Mouse (Mus musculus): ENCODE results near the gene Gm12216. TPM values are rescaled to one million over a fixed set of nuclear protein-coding genes. Genes with fewer than 3 reads are reported as not detected.

The Gm12216 gene
- polyA plus RNA-seq, 1 experiment from 2014 or later = 0.31 TPM

- Histone ChIP-seq H3K4me3 (peak within 1 kb of the TSS; percentile 74), H3K4me2 (peak within 1 kb of the TSS; percentile 97), H3K36me3 (no peaks in the 10 kb centered on the region), H3K4me1 (replicated peaks) (peaks cover 11% of the 10 kb centered on the region), H3K9ac (peak within 1 kb of the TSS; percentile 78), H3K27me3 (peaks cover 52% of the 10 kb centered on the region), H3K9me3 (no peaks in the 10 kb centered on the region), H3K27ac (no peak within 1 kb of the TSS)
- peak; percentile 91 for ATAC-seq (ENCODE audit: low FRiP score)
- WGBS = under 1% methylated on average over 37 of the region's 40 CpGs
These were observed 89.3 kb downstream of the Gm12216 start, which contains the start of gene Irf1 for GRCm38 (mm10) chr11:53769760-53770124. Gene Irf1, plus strand, starts transcription at chr11:53770014.

- Histone ChIP-seq H3K9me3 (no peaks in the 10 kb centered on the region), H3K27me3 (peaks cover 58% of the 10 kb centered on the region), H3K9ac (peak overlapping the region; percentile 78), H3K27ac (no peak overlapping the region), H3K4me3 (peak overlapping the region; percentile 74), H3K36me3 (no peaks in the 10 kb centered on the region), H3K4me1 (replicated peaks) (peaks cover 13% of the 10 kb centered on the region), H3K4me2 (peak overlapping the region; percentile 97)
- no peak for ATAC-seq (ENCODE audit: low FRiP score)
- WGBS = 65% methylated on average over 12 of the region's 12 CpGs
These were observed 89.9 kb downstream of the Gm12216 start for GRCm38 (mm10) chr11:53769185-53769576.

GRCm38 (mm10) chr11:53768422-53769184 is 90.5 kb downstream of the Gm12216 start:
- Histone ChIP-seq H3K9me3 (no peaks in the 10 kb centered on the region), H3K4me2 (no peak overlapping the region), H3K27me3 (peaks cover 63% of the 10 kb centered on the region), H3K27ac (no peak overlapping the region), H3K4me3 (no peak overlapping the region), H3K9ac (no peak overlapping the region), H3K36me3 (no peaks in the 10 kb centered on the region), H3K4me1 (replicated peaks) (peaks cover 18% of the 10 kb centered on the region)
- no peak for ATAC-seq (ENCODE audit: low FRiP score)
- 78% methylated on average over 13 of the region's 13 CpGs for WGBS

DNA sequence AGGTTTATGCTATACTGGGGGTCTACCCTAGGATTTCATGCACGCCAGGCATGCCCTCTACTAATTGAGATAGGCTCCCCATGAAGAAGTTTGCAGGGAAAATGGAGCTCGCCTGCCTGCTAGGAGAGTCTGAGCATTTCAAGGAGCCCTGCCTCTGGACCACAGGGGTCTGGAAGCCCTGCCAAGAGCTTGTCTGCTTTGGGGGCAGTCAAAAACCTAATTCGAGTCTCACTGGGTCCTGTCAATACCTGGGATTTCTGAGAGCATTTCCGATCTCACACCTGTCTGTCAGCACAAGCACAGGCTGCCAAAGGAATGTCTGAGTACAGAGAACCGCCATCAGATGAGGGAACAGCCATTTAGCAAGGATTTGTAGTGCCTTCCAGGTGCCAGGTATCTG is 94.5 kb downstream of the Gm12216 start:
- no peaks in the 10 kb centered on the region for H3K9me3 ChIP-seq
- H3K4me2 ChIP-seq = no peak overlapping the region
- H3K4me3 ChIP-seq = no peak overlapping the region
- H3K36me3 ChIP-seq = no peaks in the 10 kb centered on the region
- H3K27me3 ChIP-seq = peaks cover 83% of the 10 kb centered on the region
- no peak overlapping the region for H3K9ac ChIP-seq
- 39% methylated on average over 5 of the region's 5 CpGs for WGBS
- no peak for ATAC-seq (ENCODE audit: low FRiP score)
- peaks cover 37% of the 10 kb centered on the region for H3K4me1 ChIP-seq (replicated peaks)
- H3K27ac ChIP-seq = no peak overlapping the region

DNA sequence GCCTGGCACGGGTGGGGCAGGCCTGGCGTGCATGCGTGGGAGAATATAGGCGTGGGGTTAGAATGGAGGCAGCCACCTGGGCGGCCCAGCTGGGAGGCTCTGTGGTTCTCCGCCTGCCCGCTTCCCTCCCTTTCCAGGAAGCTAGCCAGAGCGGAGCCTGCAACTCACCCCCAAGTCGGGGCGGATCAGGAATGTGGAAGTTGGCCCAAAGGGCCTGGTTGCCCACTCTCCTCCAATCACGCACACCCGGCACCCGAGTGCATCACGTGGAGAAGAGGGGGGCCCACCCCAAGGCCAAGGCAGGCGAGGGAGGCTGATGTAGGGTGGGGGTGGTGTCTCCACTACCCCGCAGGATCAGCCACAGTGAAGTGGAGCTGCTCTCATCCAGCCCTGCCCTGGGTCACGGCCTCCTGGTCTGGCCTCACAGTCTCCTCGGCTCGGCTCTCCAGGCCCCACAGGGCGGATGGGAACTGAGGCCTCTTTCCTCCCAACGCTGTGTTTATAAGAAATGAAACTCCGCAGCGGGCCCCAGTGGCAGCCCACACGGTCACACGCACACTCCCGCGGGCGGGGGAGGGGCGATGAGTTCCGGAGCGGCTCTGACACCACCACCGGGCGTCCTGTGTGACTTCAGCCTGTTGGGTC is 95.4 kb downstream of the Gm12216 start:
- H3K36me3 ChIP-seq = no peaks in the 10 kb centered on the region
- peak overlapping the region; percentile 61 for H3K4me2 ChIP-seq
- 3% methylated on average over 33 of the region's 33 CpGs for WGBS
- H3K9ac ChIP-seq = peak overlapping the region; percentile 67
- H3K4me3 ChIP-seq = peak overlapping the region; percentile 33
- ATAC-seq (ENCODE audit: low FRiP score) = peak; percentile 69
- H3K9me3 ChIP-seq = no peaks in the 10 kb centered on the region
- no peak overlapping the region for H3K27ac ChIP-seq
- peaks cover 83% of the 10 kb centered on the region for H3K27me3 ChIP-seq
- H3K4me1 ChIP-seq (replicated peaks) = peaks cover 40% of the 10 kb centered on the region

- peak overlapping the region; percentile 33 for H3K4me3 ChIP-seq
- no peak overlapping the region for H3K27ac ChIP-seq
- no peaks in the 10 kb centered on the region for H3K36me3 ChIP-seq
- peaks cover 40% of the 10 kb centered on the region for H3K4me1 ChIP-seq (replicated peaks)
- H3K9ac ChIP-seq = peak overlapping the region; percentile 67
- WGBS = 7% methylated on average over 23 of the region's 23 CpGs
- peak overlapping the region; percentile 61 for H3K4me2 ChIP-seq
- H3K9me3 ChIP-seq = no peaks in the 10 kb centered on the region
- peaks cover 81% of the 10 kb centered on the region for H3K27me3 ChIP-seq
- peak; percentile 6; the same call in 1 of the 2 replicates for ATAC-seq (ENCODE audit: low FRiP score)
These were observed 96.1 kb downstream of the Gm12216 start for GRCm38 (mm10) chr11:53762827-53763495.

DNA sequence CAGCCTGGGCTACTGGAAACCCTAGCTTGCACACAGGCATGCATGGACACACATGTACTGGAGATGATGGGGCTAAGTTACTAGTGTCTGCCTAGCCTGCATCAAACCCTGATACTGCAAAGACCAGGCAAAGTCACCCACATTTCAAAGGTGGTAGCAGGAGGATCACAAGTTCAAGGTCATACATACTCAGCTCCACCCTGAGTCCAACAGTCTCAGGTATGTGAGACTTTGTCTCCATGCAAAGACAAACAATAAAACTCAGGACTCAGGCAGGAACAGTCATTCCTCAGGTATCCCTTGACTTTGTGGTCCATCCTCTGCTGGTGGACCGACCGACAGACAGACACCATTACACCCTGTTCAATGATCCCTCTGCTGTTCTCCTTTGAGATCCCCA is 96.6 kb downstream of the Gm12216 start:
- H3K4me3 ChIP-seq = peak overlapping the region; percentile 33
- H3K27me3 ChIP-seq = peaks cover 78% of the 10 kb centered on the region
- H3K27ac ChIP-seq = no peak overlapping the region
- no peaks in the 10 kb centered on the region for H3K36me3 ChIP-seq
- H3K9ac ChIP-seq = 0 out of 2 replicates have a peak overlapping the region, but pooled peaks have one; percentile 67
- no peaks in the 10 kb centered on the region for H3K9me3 ChIP-seq
- ATAC-seq (ENCODE audit: low FRiP score) = no peak
- peaks cover 40% of the 10 kb centered on the region for H3K4me1 ChIP-seq (replicated peaks)
- WGBS = 59% methylated on average over 2 of the region's 2 CpGs
- peak overlapping the region; percentile 61 for H3K4me2 ChIP-seq

DNA sequence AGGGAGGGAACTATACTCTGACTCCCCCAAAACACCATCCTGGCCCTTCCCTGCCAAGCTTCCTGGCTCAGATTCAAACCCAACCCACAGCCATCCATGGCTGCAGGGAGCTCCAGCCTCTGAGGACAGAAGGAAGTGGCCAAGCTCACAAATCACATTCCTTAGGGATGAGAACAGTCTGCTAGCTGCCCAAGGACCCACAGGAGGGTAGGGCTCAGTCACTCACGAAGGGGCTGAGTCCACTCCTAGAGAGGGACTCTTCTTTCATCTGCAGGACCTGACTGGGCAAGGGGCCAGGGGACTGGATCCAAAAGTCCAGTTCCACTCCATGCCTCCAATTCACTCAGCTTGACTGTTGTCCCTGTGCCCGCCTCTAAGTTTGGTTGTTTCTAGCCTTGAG is 97.2 kb downstream of the Gm12216 start:
- H3K4me1 ChIP-seq (replicated peaks) = peaks cover 40% of the 10 kb centered on the region
- peaks cover 74% of the 10 kb centered on the region for H3K27me3 ChIP-seq
- H3K4me3 ChIP-seq = no peak overlapping the region
- no peaks in the 10 kb centered on the region for H3K9me3 ChIP-seq
- no peak for ATAC-seq (ENCODE audit: low FRiP score)
- H3K27ac ChIP-seq = no peak overlapping the region
- 62% methylated on average over 2 of the region's 2 CpGs for WGBS
- no peak overlapping the region for H3K4me2 ChIP-seq
- no peaks in the 10 kb centered on the region for H3K36me3 ChIP-seq
- no peak overlapping the region for H3K9ac ChIP-seq

GRCm38 (mm10) chr11:53761284-53761683 is 97.8 kb downstream of the Gm12216 start:
- ATAC-seq (ENCODE audit: low FRiP score) = no peak

DNA sequence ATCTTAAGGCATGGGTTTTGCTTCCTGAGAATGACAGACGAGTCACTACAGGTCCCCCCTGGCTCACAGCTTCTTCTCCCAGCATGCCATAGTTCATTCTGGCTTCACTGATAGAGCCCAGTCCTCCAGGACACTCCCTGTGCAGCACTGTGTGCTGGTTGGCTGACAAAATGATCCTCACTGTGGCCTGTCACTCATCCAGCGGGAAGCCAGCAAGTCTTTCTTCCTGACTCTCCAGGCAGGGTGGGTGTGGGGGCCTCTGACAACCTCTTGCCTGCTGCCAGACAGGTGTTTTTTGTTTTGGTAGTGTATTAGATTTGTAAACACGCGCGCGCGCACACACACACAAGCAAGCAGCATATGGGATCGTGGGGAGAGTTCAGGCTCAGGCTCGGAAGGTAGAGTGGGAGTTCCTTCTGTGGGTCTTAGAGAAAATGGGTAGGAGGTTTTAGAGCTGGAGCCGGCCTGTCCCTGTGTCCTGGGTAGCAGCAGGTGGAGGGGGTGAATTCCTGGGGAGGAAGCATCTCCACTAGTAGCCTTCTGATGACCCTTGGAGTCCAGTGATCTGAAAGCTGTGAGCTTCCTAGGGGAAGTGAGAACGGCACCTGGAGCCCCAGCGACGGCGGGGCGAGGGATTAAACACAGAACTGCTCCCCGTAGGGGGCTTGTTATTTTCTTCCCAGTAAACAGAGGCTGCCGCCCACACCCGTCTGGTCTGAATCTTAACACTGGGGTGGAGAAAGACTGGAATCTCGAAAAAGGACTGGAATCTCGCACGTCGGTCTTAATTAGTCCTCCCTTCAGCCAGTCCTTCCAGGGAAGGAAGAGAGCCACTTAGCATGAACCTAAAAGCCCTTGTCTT is 99.3 kb downstream of the Gm12216 start:
- Histone ChIP-seq H3K4me2 (peak overlapping the region; percentile 26), H3K36me3 (no peaks in the 10 kb centered on the region), H3K4me3 (no peak overlapping the region), H3K9me3 (no peaks in the 10 kb centered on the region), H3K9ac (no peak overlapping the region), H3K27ac (no peak overlapping the region), H3K27me3 (peaks cover 65% of the 10 kb centered on the region), H3K4me1 (replicated peaks) (peaks cover 40% of the 10 kb centered on the region)
- ATAC-seq (ENCODE audit: low FRiP score) = no peak
- WGBS = 4% methylated on average over 22 of the region's 22 CpGs

More at GRCm38 (mm10) chr11:53761284-53761683, 97.8 kb downstream of the Gm12216 start:
- no peak overlapping the region for H3K9ac ChIP-seq
- H3K36me3 ChIP-seq = no peaks in the 10 kb centered on the region
- H3K27me3 ChIP-seq = peaks cover 70% of the 10 kb centered on the region
- 78% methylated on average over 5 of the region's 5 CpGs for WGBS
- no peak overlapping the region for H3K27ac ChIP-seq
- H3K9me3 ChIP-seq = no peaks in the 10 kb centered on the region
- H3K4me1 ChIP-seq (replicated peaks) = peaks cover 40% of the 10 kb centered on the region
- H3K4me2 ChIP-seq = no peak overlapping the region
- no peak overlapping the region for H3K4me3 ChIP-seq

GRCm38 (mm10) chr11:53758791-53759351 is 100.2 kb downstream of the Gm12216 start:
- Histone ChIP-seq H3K4me2 (no peak overlapping the region), H3K4me3 (no peak overlapping the region), H3K27me3 (peaks cover 56% of the 10 kb centered on the region), H3K9ac (no peak overlapping the region), H3K36me3 (no peaks in the 10 kb centered on the region), H3K9me3 (no peaks in the 10 kb centered on the region), H3K4me1 (replicated peaks) (peaks cover 35% of the 10 kb centered on the region), H3K27ac (no peak overlapping the region)
- ATAC-seq (ENCODE audit: low FRiP score) = no peak
- WGBS = 48% methylated on average over 6 of the region's 6 CpGs
